Mouse (Mus musculus): ENCODE measurements at regions not wholly inside any gene's neighbourhood (a gene's known extent, or its start where the extent isn't known, plus 50 kb on each side); places are given as distances from the start of the nearest gene placed in this dataset.
A peak's percentile ranks its signal among the peaks of the same experiment; 100 is the strongest.

GRCm38 (mm10) chr11:111155023-111155422, 89.1 kb downstream of the Kcnj2 start:
- DNase-seq (ENCODE audit: low spot score), result no peak

- no peak for DNase-seq (ENCODE audit: low spot score)
These were observed 89.8 kb downstream of the Kcnj2 start for GRCm38 (mm10) chr11:111155747-111156146.

- DNase-seq (ENCODE audit: low spot score), result no peak
These were observed 93.3 kb downstream of the Kcnj2 start for GRCm38 (mm10) chr11:111159299-111159698.

GRCm38 (mm10) chr11:111164907-111165306, 98.9 kb downstream of the Kcnj2 start:
- DNase-seq (ENCODE audit: low spot score), result no peak

GRCm38 (mm10) chr11:111170174-111170800, 104.3 kb downstream of the Kcnj2 start:
- DNase-seq (ENCODE audit: low spot score), result no peak

GRCm38 (mm10) chr11:111173525-111173924, 107.6 kb downstream of the Kcnj2 start:
- DNase-seq (ENCODE audit: low spot score), result no peak

GRCm38 (mm10) chr11:111175566-111175965, 109.6 kb downstream of the Kcnj2 start:
- no peak for DNase-seq (ENCODE audit: low spot score)

- no peak for DNase-seq (ENCODE audit: low spot score)
These were observed 111.6 kb downstream of the Kcnj2 start for GRCm38 (mm10) chr11:111177516-111177915.

- no peak for DNase-seq (ENCODE audit: low spot score)
These were observed 131.5 kb downstream of the Kcnj2 start for GRCm38 (mm10) chr11:111197422-111197821.

- no peak for DNase-seq (ENCODE audit: low spot score)
These were observed 134.5 kb downstream of the Kcnj2 start for GRCm38 (mm10) chr11:111200512-111200911.

GRCm38 (mm10) chr11:111202780-111203179, 136.8 kb downstream of the Kcnj2 start:
- no peak for DNase-seq (ENCODE audit: low spot score)

- DNase-seq (ENCODE audit: low spot score), result no peak
These were observed 144.6 kb downstream of the Kcnj2 start for GRCm38 (mm10) chr11:111210565-111210964.

- DNase-seq (ENCODE audit: low spot score), result peak; percentile 5
These were observed 146.2 kb downstream of the Kcnj2 start for GRCm38 (mm10) chr11:111212038-111212701.

GRCm38 (mm10) chr11:111212702-111213328, 146.9 kb downstream of the Kcnj2 start:
- DNase-seq (ENCODE audit: low spot score), result peak; percentile 9

GRCm38 (mm10) chr11:111215006-111215405, 149.0 kb downstream of the Kcnj2 start:
- peak; percentile 6 for DNase-seq (ENCODE audit: low spot score)

GRCm38 (mm10) chr11:111223834-111224233, 157.9 kb downstream of the Kcnj2 start:
- DNase-seq (ENCODE audit: low spot score), result no peak

- DNase-seq (ENCODE audit: low spot score), result no peak
These were observed 161.3 kb downstream of the Kcnj2 start for GRCm38 (mm10) chr11:111227305-111227704.

- no peak for DNase-seq (ENCODE audit: low spot score)
These were observed 170.8 kb downstream of the Kcnj2 start for GRCm38 (mm10) chr11:111236741-111237140.

- no peak for DNase-seq (ENCODE audit: low spot score)
These were observed 173.8 kb downstream of the Kcnj2 start for GRCm38 (mm10) chr11:111239784-111240183.

GRCm38 (mm10) chr11:111252226-111252625, 186.3 kb downstream of the Kcnj2 start:
- no peak for DNase-seq (ENCODE audit: low spot score)

GRCm38 (mm10) chr11:111256596-111256995, 190.6 kb downstream of the Kcnj2 start:
- no peak for DNase-seq (ENCODE audit: low spot score)

- no peak for DNase-seq (ENCODE audit: low spot score)
These were observed 194.9 kb downstream of the Kcnj2 start for GRCm38 (mm10) chr11:111260691-111261383.

- no peak for DNase-seq (ENCODE audit: low spot score)
These were observed 207.7 kb downstream of the Kcnj2 start for GRCm38 (mm10) chr11:111273651-111274050.
